Mouse (Mus musculus) C2C12 (cell line): Measurements from ENCODE around the gene Erh.

Experiments
- CEBPB ChIP-seq: IDR thresholded peaks from one replicate; pipeline ENCODE4 v1.6.1; 2011; ENCODE audit warnings: low read depth, mild to moderate bottlenecking, control low read depth, moderate library complexity
- CTCF ChIP-seq: IDR thresholded peaks from one replicate; pipeline ENCODE4 v1.5.1; 2011; ENCODE audit not compliant: control insufficient read depth, insufficient read depth, insufficient read length
- FOSL1 ChIP-seq: IDR thresholded peaks from one replicate; pipeline ENCODE4 v1.8.0; 2011; ENCODE audit warnings: mild to moderate bottlenecking, low read length; ENCODE audit not compliant: poor library complexity, insufficient read depth, severe bottlenecking
- MAX ChIP-seq: IDR thresholded peaks from one replicate; pipeline ENCODE4 v1.6.1; 2011; ENCODE audit warnings: mild to moderate bottlenecking, control low read depth
- MYOG ChIP-seq: IDR thresholded peaks from one replicate; pipeline ENCODE4 v1.6.1; 2011; ENCODE audit not compliant: control insufficient read depth, insufficient read length; ENCODE audit errors: extremely low read depth
- USF1 ChIP-seq: IDR thresholded peaks from one replicate; pipeline ENCODE4 v1.6.1; 2011; ENCODE audit warnings: low read depth, mild to moderate bottlenecking, control low read depth, moderate library complexity

DNA sequence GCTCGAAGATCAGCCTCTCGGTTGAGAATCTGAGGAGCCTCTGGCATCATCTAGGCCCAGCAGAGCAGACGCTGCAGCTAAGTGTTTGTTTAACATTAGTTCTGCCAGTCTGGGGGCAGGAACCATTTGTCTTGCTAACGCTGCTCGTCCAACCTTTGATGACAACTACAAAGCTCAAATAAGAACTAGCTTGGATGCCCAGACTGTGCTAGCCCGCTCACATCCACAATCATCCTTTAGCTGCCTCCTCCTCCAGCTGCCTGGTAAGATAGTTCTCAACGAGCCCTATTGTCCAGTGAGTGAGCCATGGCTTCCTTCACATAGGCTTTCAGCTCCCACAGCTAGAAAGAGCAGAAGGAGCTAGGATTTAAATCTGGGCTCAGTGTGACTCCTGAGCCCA is 45.9 kb downstream of the Erh start:
- no peak for TF ChIP-seq CTCF
- TF ChIP-seq USF1, result no peak
- no peak for TF ChIP-seq MYOG
- TF ChIP-seq MAX, result no peak
- TF ChIP-seq CEBPB, result no peak
- no peak for TF ChIP-seq FOSL1
